In the genomic region with DNA sequence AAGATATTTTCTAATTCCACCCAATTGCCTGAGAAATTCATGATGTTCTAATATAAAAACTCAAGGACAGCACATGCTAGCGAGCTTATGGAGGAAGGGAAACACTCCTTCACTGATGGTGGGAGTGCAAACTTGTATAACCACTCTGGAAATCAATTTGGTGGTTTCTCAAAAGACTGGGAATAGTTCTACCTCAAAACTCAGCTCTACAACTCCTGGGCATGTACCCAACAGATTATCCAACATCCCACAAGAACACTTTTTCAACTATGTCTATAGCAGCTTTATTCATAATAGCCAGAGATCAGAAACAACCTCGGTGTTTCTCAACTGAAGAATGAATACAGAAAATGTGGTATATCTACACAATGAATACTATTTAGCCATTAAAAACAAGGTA, we compare ENCODE assay signal across 11 mouse cellular contexts.
"Had no signal": no experiment of that assay in that cellular context is flagged by ENCODE, and none has a peak within 500 bp of the region (broad histone marks: within the 10 kb centered on the region; RNA-seq: fewer than 3 reads in every experiment).

No protein-coding gene starts in this region.

- DNase-seq: retina, postnatal 1 day; right cerebral cortex, postnatal 14 days; right cerebral cortex, postnatal 25 days; right cerebral cortex, postnatal 4 days; spleen, adult 18-20 months; thymus, adult 18-20 months; thymus, adult 2 months; thymus, postnatal 14 days; thymus, postnatal 25 days; thymus, postnatal 36 days; thymus, postnatal 4 days had no signal
